Mouse (Mus musculus): ENCODE data around the gene Inpp4b. TPM values are rescaled to one million over a fixed set of nuclear protein-coding genes. Genes with fewer than 3 reads are reported as not detected.

The Inpp4b gene
- total and polyA plus RNA-seq, 2 experiments from 2014 or later = 18.9 to 60.9 TPM

DNA sequence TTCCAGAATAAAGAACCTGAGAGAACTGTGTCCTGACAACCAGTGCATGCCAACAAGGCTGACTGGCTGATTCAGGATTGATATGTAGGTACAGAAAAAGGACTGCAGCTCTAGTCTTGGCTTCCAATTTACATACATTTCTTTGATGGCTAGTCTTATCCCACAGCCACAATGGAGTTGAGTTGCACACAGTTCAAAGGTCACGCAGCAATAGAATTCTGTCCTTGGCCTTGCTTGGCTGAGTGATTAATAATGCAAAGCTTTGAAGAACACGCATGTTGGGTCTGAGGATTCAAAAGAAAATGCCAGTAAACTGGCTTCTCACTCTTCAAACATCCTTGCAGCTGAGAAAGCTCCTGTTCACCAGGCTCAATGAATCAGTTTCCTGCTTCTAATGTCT is 70.4 kb downstream of the Inpp4b start:
- TF ChIP-seq CTCF (IDR thresholded peaks at IDR 0.05; ENCODE audit: low read depth) = no peak
- TF ChIP-seq EP300 (IDR thresholded peaks at IDR 0.05; ENCODE audit: low read depth) = no peak
- 72% methylated on average over 2 of the region's 2 CpGs for WGBS
- no peaks in the 10 kb centered on the region for H3K27me3 ChIP-seq (ENCODE audit: control insufficient read depth, insufficient read depth, low read length)
- H3K9ac ChIP-seq (replicated peaks; ENCODE audit: low read depth, low read length) = no peak overlapping the region
- no peaks in the 10 kb centered on the region for H3K9me3 ChIP-seq (replicated peaks; ENCODE audit: control insufficient read depth, low read length)
- H3K4me2 ChIP-seq (ENCODE audit: low read depth, low read length) = no peak overlapping the region
- H3K4me1 ChIP-seq (ENCODE audit: control insufficient read depth, insufficient read depth) = no peaks in the 10 kb centered on the region
- no peak overlapping the region for H3K4me3 ChIP-seq (ENCODE audit: low read depth, low read length)
- H3K36me3 ChIP-seq (replicated peaks; ENCODE audit: control insufficient read depth, insufficient read depth, low read length) = no peaks in the 10 kb centered on the region
- no peak overlapping the region for H3K27ac ChIP-seq (ENCODE audit: low read depth)
- no peak for DNase-seq (ENCODE audit: low spot score)
- ATAC-seq (ENCODE audit: insufficient read depth, low read depth) = no peak

DNA sequence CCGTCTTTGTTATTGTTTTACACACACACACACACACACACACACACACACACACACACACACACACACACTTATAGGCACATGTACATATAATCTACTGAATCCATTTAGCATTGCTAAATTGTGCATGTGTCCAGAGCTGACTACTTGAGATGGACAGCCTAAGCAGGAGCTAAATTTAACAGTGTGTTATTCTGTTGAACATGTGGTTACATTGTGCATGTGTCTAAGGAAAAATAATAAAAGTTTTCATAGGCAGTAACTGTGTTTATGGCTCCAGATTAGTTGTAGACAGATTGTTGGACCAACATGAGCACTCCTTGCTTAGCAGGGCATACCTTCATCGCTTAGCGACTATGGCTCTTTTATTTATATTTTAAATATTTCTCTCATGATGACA is 101.6 kb downstream of the Inpp4b start:
- 77% methylated on average over 3 of the region's 3 CpGs for WGBS
- TF ChIP-seq EP300 (IDR thresholded peaks at IDR 0.05; ENCODE audit: low read depth) (no peak), CTCF (IDR thresholded peaks at IDR 0.05; ENCODE audit: low read depth) (no peak)
- DNase-seq (ENCODE audit: low spot score) (no peak), ATAC-seq (ENCODE audit: insufficient read depth, low read depth) (no peak)
- Histone ChIP-seq H3K36me3 (replicated peaks; ENCODE audit: control insufficient read depth, insufficient read depth, low read length) (no peaks in the 10 kb centered on the region), H3K4me2 (ENCODE audit: low read depth, low read length) (no peak overlapping the region), H3K9me3 (replicated peaks; ENCODE audit: control insufficient read depth, low read length) (no peaks in the 10 kb centered on the region), H3K4me3 (ENCODE audit: low read depth, low read length) (no peak overlapping the region), H3K4me1 (ENCODE audit: control insufficient read depth, insufficient read depth) (no peaks in the 10 kb centered on the region), H3K9ac (replicated peaks; ENCODE audit: low read depth, low read length) (no peak overlapping the region), H3K27me3 (ENCODE audit: control insufficient read depth, insufficient read depth, low read length) (no peaks in the 10 kb centered on the region), H3K27ac (ENCODE audit: low read depth) (no peak overlapping the region)

DNA sequence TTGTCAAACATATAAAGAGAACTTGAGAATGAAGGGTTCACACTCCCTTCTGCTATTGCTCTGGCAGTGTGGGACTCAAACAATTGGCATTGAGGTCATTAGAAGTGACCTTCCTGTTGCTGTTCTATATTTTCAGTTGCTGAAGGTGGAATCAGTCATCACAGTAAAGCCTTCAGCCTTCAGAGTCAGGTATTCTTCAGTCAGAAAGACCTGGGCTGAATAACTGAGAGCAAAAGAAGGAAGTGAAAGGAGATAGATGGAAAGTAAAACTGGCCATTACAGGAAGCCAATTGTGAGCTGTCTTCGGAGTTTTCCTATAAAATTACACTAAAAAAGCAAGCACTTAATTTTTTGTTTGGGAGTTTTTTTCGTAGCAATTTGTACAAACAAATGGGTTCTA is 107.4 kb downstream of the Inpp4b start:
- 53% methylated on average over 2 of the region's 2 CpGs for WGBS
- no peak for ATAC-seq (ENCODE audit: insufficient read depth, low read depth)

DNA sequence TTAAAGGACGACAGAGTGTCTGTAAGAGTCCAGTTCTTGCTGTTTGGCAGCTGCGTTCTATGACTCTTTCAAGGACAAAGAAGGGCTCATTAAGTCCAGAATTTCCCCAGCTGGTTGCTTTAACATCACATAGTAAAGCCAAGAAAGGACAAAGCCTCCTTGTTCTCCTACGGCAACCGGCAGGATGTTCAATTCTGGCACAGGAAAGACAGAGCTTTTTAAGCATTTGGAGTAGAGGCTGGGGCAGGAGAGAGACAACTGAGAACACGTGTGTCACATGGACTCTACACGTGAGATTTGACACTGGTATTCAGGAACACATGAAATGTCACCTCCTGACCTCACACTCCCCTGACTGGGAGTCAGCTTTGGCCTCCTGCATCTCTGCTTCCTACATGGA is 109.7 kb downstream of the Inpp4b start:
- no peak for ATAC-seq (ENCODE audit: insufficient read depth, low read depth)
- TF ChIP-seq CTCF (IDR thresholded peaks at IDR 0.05; ENCODE audit: low read depth) (no peak), EP300 (IDR thresholded peaks at IDR 0.05; ENCODE audit: low read depth) (no peak)
- H3K9ac ChIP-seq (replicated peaks; ENCODE audit: low read depth, low read length) = no peak overlapping the region
- H3K4me3 ChIP-seq (ENCODE audit: low read depth, low read length) = no peak overlapping the region
- peak; percentile 26 for DNase-seq (ENCODE audit: low spot score)
- no peak overlapping the region for H3K27ac ChIP-seq (ENCODE audit: low read depth)
- H3K4me1 ChIP-seq (ENCODE audit: control insufficient read depth, insufficient read depth) = no peaks in the 10 kb centered on the region
- no peaks in the 10 kb centered on the region for H3K27me3 ChIP-seq (ENCODE audit: control insufficient read depth, insufficient read depth, low read length)
- no peaks in the 10 kb centered on the region for H3K9me3 ChIP-seq (replicated peaks; ENCODE audit: control insufficient read depth, low read length)
- no peak overlapping the region for H3K4me2 ChIP-seq (ENCODE audit: low read depth, low read length)
- 48% methylated on average over 6 of the region's 6 CpGs for WGBS
- H3K36me3 ChIP-seq (replicated peaks; ENCODE audit: control insufficient read depth, insufficient read depth, low read length) = no peaks in the 10 kb centered on the region

More for the DNA sequence above, 107.4 kb downstream of the Inpp4b start:
- H3K27ac ChIP-seq (ENCODE audit: low read depth) = no peak overlapping the region
- no peaks in the 10 kb centered on the region for H3K4me1 ChIP-seq (ENCODE audit: control insufficient read depth, insufficient read depth)
- no peaks in the 10 kb centered on the region for H3K27me3 ChIP-seq (ENCODE audit: control insufficient read depth, insufficient read depth, low read length)
- H3K4me3 ChIP-seq (ENCODE audit: low read depth, low read length) = no peak overlapping the region
- no peak for DNase-seq (ENCODE audit: low spot score)
- no peak overlapping the region for H3K4me2 ChIP-seq (ENCODE audit: low read depth, low read length)
- no peaks in the 10 kb centered on the region for H3K36me3 ChIP-seq (replicated peaks; ENCODE audit: control insufficient read depth, insufficient read depth, low read length)
- TF ChIP-seq EP300 (IDR thresholded peaks at IDR 0.05; ENCODE audit: low read depth) (no peak), CTCF (IDR thresholded peaks at IDR 0.05; ENCODE audit: low read depth) (no peak)
- H3K9ac ChIP-seq (replicated peaks; ENCODE audit: low read depth, low read length) = no peak overlapping the region
- H3K9me3 ChIP-seq (replicated peaks; ENCODE audit: control insufficient read depth, low read length) = no peaks in the 10 kb centered on the region

DNA sequence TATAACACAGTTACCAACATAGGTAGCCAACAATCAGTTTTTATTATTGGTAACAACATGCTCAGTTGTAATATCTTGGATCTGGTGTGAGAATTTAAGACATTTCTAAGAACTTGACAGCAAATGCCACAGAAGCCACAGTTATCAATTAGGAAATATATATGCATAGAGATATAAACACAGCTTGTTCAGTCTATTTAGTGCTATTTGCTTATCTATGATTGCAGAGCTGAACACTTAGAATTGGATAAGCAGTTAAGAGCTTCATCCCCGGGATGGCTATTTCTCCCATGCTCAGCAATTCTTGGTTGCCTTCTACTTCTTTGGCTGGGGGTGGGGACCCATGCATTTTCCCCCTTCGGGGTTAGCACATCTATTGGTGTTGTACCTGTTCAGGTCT is 112.5 kb downstream of the Inpp4b start:
- no peak for ATAC-seq (ENCODE audit: insufficient read depth, low read depth)

DNA sequence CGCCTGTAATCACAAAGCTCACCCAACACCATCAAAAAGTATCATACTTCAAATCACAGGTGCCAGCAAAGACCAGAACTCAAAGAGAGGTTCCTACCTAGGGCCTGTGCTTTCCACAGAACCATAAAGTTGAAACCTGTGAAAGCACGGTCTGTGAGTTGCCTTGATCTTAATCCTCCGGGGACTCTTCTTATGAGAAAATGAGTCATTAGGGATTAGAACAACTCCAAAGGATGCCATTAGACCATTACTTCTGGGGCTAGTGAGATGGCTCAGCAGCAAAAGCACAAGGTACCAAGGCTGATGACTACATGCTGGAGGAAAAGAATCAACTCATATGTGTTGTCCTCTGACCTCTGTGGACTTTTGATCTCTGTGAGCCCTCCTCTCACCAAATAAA is 121.4 kb downstream of the Inpp4b start:
- no peaks in the 10 kb centered on the region for H3K9me3 ChIP-seq (replicated peaks; ENCODE audit: control insufficient read depth, low read length)
- DNase-seq (ENCODE audit: low spot score) = no peak
- H3K4me3 ChIP-seq (ENCODE audit: low read depth, low read length) = no peak overlapping the region
- H3K4me1 ChIP-seq (ENCODE audit: control insufficient read depth, insufficient read depth) = no peaks in the 10 kb centered on the region
- H3K36me3 ChIP-seq (replicated peaks; ENCODE audit: control insufficient read depth, insufficient read depth, low read length) = no peaks in the 10 kb centered on the region
- TF ChIP-seq EP300 (IDR thresholded peaks at IDR 0.05; ENCODE audit: low read depth) (no peak), CTCF (IDR thresholded peaks at IDR 0.05; ENCODE audit: low read depth) (no peak)
- ATAC-seq (ENCODE audit: insufficient read depth, low read depth) = no peak
- H3K27ac ChIP-seq (ENCODE audit: low read depth) = no peak overlapping the region
- no peak overlapping the region for H3K4me2 ChIP-seq (ENCODE audit: low read depth, low read length)
- H3K9ac ChIP-seq (replicated peaks; ENCODE audit: low read depth, low read length) = no peak overlapping the region
- H3K27me3 ChIP-seq (ENCODE audit: control insufficient read depth, insufficient read depth, low read length) = no peaks in the 10 kb centered on the region
- 74% methylated on average over 3 of the region's 3 CpGs for WGBS

More for the DNA sequence above, 112.5 kb downstream of the Inpp4b start:
- H3K4me2 ChIP-seq (ENCODE audit: low read depth, low read length) = no peak overlapping the region
- H3K36me3 ChIP-seq (replicated peaks; ENCODE audit: control insufficient read depth, insufficient read depth, low read length) = no peaks in the 10 kb centered on the region
- no peak overlapping the region for H3K4me3 ChIP-seq (ENCODE audit: low read depth, low read length)
- 47% methylated on average over 2 of the region's 2 CpGs for WGBS
- no peaks in the 10 kb centered on the region for H3K27me3 ChIP-seq (ENCODE audit: control insufficient read depth, insufficient read depth, low read length)
- no peak overlapping the region for H3K27ac ChIP-seq (ENCODE audit: low read depth)
- H3K9me3 ChIP-seq (replicated peaks; ENCODE audit: control insufficient read depth, low read length) = no peaks in the 10 kb centered on the region
- no peak overlapping the region for H3K9ac ChIP-seq (replicated peaks; ENCODE audit: low read depth, low read length)
- DNase-seq (ENCODE audit: low spot score) = no peak
- no peak for TF ChIP-seq EP300 (IDR thresholded peaks at IDR 0.05; ENCODE audit: low read depth)
- no peak for TF ChIP-seq CTCF (IDR thresholded peaks at IDR 0.05; ENCODE audit: low read depth)
- no peaks in the 10 kb centered on the region for H3K4me1 ChIP-seq (ENCODE audit: control insufficient read depth, insufficient read depth)
